Mouse (Mus musculus): ENCODE measurements around the gene Impg2.

Gene Impg2

GRCm38 (mm10) chr16:56302996-56303395 lies 98.9 kb downstream of the Impg2 start:
- DNase-seq, result no peak

- DNase-seq, result no peak
Measured at GRCm38 (mm10) chr16:56304167-56304566, 100.1 kb downstream of the Impg2 start.

GRCm38 (mm10) chr16:56307575-56307974 lies 103.5 kb downstream of the Impg2 start:
- DNase-seq, result no peak

GRCm38 (mm10) chr16:56311291-56311690 lies 107.2 kb downstream of the Impg2 start:
- DNase-seq, result no peak
